Mouse (Mus musculus) layer of hippocampus, postnatal 10 days (tissue): Measurements from ENCODE around the gene Vmn1r113. TPM values are rescaled to one million over a fixed set of nuclear protein-coding genes. Genes with fewer than 3 reads are reported as not detected.
"Not testable (repeated sequence)": the region's sequence is repeated elsewhere in the genome, so short reads cannot be mapped to it uniquely, and the experiment has no call there.

Experiments used
- DNase-seq, 2 experiments: peaks; one replicate each; pipeline ENCODE4 v3.0.0; 2021; ENCODE audit warnings: low spot score in 2 of 2
- long read RNA-seq: library from polyadenylated mRNA; stranded (forward); transcript quantifications from one replicate; pipeline ENCODE4 v2.0.0, GENCODE M21; 2023
- total RNA-seq, 2 experiments: library from RNA; stranded (reverse); gene quantifications; 2 replicates each; pipeline ENCODE4 v1.2.3; 2021

Gene Vmn1r113
- not detected for total RNA-seq
- long read RNA-seq, result 0 reads

DNA sequence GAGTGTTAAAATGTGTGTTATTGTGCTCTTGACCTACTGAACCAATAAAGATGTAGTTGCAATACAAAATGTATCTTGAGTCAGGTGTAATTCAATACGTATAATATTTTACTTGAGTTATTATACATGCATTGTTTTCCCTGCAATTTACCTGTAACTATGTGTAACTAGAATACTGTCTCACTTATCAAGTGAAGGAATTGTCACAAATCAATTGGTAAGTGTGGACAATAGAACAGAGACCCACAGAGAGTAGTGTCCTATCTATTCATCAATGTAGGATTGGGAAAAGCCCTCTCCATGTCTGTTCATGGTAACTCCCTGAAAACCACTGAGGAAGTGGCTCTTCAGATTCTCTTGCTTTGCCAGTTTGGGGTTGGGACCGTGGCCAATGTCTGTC is at the start of gene Vmn1r113:
Gene Vmn1r113, plus strand, starts transcription at position 301 of the 400 bp plus-strand sequence.
- not testable (repeated sequence) for DNase-seq

DNA sequence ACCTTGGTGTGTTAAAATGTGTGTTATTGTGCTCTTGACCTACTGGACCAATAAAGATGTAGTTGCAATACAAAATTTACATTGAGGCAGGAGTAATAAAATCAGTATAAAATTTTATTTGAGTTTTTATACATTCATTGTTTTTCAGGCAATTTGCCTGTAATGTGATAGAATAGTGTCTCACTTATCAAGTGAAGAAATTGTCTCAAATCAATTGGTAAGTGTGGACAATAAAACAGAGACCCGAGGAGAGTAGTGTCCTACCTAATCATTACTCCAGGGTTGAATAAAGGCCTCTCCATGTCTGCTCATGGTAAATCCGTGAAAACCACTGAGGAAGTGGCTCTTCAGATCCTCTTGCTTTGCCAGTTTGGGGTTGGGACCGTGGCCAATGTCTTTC is 16.2 kb upstream of the Vmn1r113 start, which contains the start of gene Vmn1r112:
Gene Vmn1r112, plus strand, starts transcription at position 301 of the 400 bp plus-strand sequence.
- DNase-seq, result not testable (repeated sequence)

DNA sequence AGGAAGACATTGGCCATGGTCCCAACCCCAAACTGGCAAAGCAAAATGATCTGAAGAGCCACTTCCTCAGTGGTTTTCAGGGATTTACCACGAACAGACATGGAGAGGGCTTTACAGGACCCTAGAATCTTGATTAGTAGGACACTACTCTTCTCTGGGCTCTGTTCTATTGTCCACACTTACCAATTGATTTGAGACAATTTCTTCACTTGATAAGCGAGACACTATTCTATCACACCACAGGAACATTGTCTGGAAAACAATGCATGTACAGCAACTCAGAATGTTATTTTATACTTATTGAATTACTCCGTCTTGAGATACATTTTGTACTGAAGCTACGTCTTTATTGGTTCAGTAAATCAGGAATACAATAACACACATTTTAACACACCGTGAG is 25.0 kb downstream of the Vmn1r113 start, which contains the start of gene Vmn1r114:
Gene Vmn1r114, minus strand, starts transcription at position 101 of the 400 bp plus-strand sequence.
- DNase-seq, result not testable (repeated sequence)

Other genes starting within 250 kb of the Vmn1r113 start
- not detected for gene Gm5726, start 241.5 kb upstream of the Vmn1r113 start, total RNA-seq
- gene Gm4141, start 211.0 kb upstream of the Vmn1r113 start, total RNA-seq, result not detected
- gene Gm4513, start 188.3 kb upstream of the Vmn1r113 start, total RNA-seq, result not detected
- gene Vmn1r107, start 118.4 kb upstream of the Vmn1r113 start, total RNA-seq, result not detected
- not detected for gene Vmn1r111, start 84.1 kb upstream of the Vmn1r113 start, total RNA-seq
- not detected for gene Gm10668, start 56.7 kb upstream of the Vmn1r113 start, total RNA-seq
- gene Vmn1r112, start 16.1 kb upstream of the Vmn1r113 start, total RNA-seq, result not detected
- not detected for gene Vmn1r114, start 24.9 kb downstream of the Vmn1r113 start, total RNA-seq
- not detected for gene Vmn1r115, start 57.7 kb downstream of the Vmn1r113 start, total RNA-seq
- not detected for gene Vmn1r116, start 85.0 kb downstream of the Vmn1r113 start, total RNA-seq
- gene Vmn1r117, start 96.8 kb downstream of the Vmn1r113 start, total RNA-seq, result not detected
- not detected for gene Vmn1r118, start 125.1 kb downstream of the Vmn1r113 start, total RNA-seq
- gene Vmn1r119, start 225.2 kb downstream of the Vmn1r113 start, total RNA-seq, result not detected